Mouse (Mus musculus) Patski (cell line): ENCODE results near the gene Carmil3. TPM values are rescaled to one million over a fixed set of nuclear protein-coding genes. Genes with fewer than 3 reads are reported as not detected.

Experiments
- ATAC-seq: fragments of 100-300 bp; one replicate; pipeline ENCODE4 v1.8.0; 2021
- CTCF ChIA-PET: fragments of 350-600 bp; sonication (Branson Sonifier 250); formaldehyde crosslinking; loops from one replicate; lab custom pipeline; 2022; ENCODE audit warnings: inconsistent platforms; lab: Charles Lee
- POLR2A ChIA-PET: fragments of 350-600 bp; sonication (Branson Sonifier 250); formaldehyde crosslinking; loops from one replicate; lab custom pipeline; 2022; ENCODE audit warnings: antibody characterized with exemption, inconsistent platforms; lab: Charles Lee
- DNase-seq: peaks from one replicate; pipeline ENCODE4 v3.0.0-alpha.2; 2011; ENCODE audit warnings: low read depth, low spot score
- H3K27me3 ChIP-seq: fragments of 371-371 bp; one replicate; pipeline ENCODE4 v1.5.1; 2021
- CTCF ChIP-seq: fragments of 100-300 bp; IDR thresholded peaks from one replicate; pipeline ENCODE4 v1.5.1; 2021
- in situ Hi-C: fragments of 300-500 bp; cut with MboI; formaldehyde crosslinking; loops from 3 replicates; pipeline ENCODE4 v1.11.1; 2018; ENCODE audit warnings: low pct_unique_long_range_greater_than_20kb, mixed read lengths
- polyA plus RNA-seq: library from polyadenylated mRNA; unstranded; gene quantifications from one replicate; pipeline ENCODE4 v1.2.3, GENCODE M21; 2021

Carmil3 gene
- 2.6 TPM for polyA plus RNA-seq

GRCm38 (mm10) chr14:55490361-55491201 is at the start of gene Carmil3:
Gene Carmil3, plus strand, starts transcription at chr14:55490651.
- ATAC-seq: peak; percentile 78
- ChIA-PET CTCF (interaction anchor here (0.7 to 2.3 kb wide), 4 partner anchors 12 to 186 kb away, joined by 3 to 15 read pairs (median 4); partner anchors contain the start of gene Dhrs4), POLR2A (interaction anchor here (1.7 kb wide), 1 partner anchor 11 kb away, joined by 5 read pairs; no protein-coding TSS in a partner anchor)
- in situ Hi-C loops: loop anchor here (10.0 kb wide), 2 partner anchors 64 to 124 kb away; partner anchors contain the start of gene Rec8
- TF ChIP-seq CTCF: no peak
- DNase-seq: no peak
- no peaks in the 10 kb centered on the region for H3K27me3 ChIP-seq

DNA sequence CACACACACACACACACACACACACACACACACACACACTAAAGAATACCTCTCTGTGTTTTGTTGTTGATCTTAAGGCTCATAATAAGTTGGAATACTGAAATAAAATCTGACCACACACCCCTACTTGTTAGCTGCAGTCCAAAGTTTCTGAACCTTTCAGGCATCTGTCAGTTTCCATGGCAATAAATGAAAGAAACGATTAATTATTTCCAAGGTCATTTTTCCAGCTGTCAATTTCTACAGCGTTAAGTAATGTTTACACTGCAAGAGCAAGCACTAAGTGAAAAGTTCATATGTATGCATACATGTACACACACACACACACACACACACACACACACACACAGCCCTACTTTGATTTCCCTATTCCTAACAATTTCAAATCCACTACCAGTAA is 32.8 kb upstream of the Carmil3 start:
- POLR2A ChIA-PET: no interaction called here
- TF ChIP-seq CTCF: no peak
- peaks cover 19% of the 10 kb centered on the region for H3K27me3 ChIP-seq
- ATAC-seq: no peak
- no peak for DNase-seq
- CTCF ChIA-PET: interaction anchor here (1.8 kb wide), 1 partner anchor 21 kb away, joined by 5 read pairs; the partner anchor contains the start of gene Dhrs4
- in situ Hi-C loops: no loop called here

DNA sequence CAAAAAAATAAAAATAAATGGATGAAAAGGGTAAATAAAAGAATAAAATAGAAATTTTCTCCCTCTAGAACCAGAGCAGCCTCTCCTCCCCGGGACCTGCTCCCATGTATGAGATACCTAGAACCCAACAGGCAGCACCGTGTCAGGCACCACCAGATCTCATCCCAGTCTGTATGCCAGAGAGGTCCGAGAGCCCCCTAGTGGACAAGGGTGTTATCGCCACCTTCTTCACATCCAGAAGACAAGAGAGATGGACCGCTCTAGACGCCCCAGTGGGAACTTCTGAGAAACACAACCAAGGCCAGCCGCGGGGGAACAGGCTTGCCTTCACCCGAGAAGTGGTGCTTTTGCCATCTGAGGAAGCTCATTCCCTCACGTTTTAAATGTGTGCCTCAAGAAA is 32.2 kb upstream of the Carmil3 start:
- ChIA-PET POLR2A (no interaction called here), CTCF (interaction anchor here (0.7 to 1.2 kb wide), 2 partner anchors 9 to 21 kb away, joined by 3 to 5 read pairs; no protein-coding TSS in a partner anchor)
- ATAC-seq (no peak), DNase-seq (no peak)
- peak; percentile 79 for TF ChIP-seq CTCF
- H3K27me3 ChIP-seq: peaks cover 20% of the 10 kb centered on the region
- in situ Hi-C loops: no loop called here

- DNase-seq (no peak), ATAC-seq (no peak)
- TF ChIP-seq CTCF: no peak
- H3K27me3 ChIP-seq: peaks cover 18% of the 10 kb centered on the region
- in situ Hi-C loops: no loop called here
- ChIA-PET CTCF (interaction anchor here (0.7 to 1.2 kb wide), 3 partner anchors 8 to 44 kb away, joined by 3 to 5 read pairs (median 3); no protein-coding TSS in a partner anchor), POLR2A (no interaction called here)
Measured at GRCm38 (mm10) chr14:55458761-55459160, 31.7 kb upstream of the Carmil3 start.

DNA sequence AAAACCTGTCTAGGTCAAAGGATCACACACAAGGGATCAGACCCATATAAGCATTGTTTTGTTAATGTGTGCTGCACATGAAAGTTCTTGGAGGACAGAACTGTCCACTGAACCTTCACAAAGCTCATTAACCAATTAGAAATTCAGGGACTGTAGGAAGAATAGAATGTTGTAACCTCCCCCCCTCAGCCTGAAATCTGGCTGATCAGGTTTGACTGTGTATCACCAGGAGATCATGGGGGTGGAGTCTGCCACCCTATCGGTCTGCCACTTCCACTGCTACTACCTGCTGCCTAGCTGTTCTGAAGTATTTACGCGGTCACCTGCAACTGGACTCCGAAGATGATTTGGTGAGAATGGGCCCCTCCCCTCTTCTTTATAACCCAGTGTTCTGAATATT is 30.7 kb upstream of the Carmil3 start:
- H3K27me3 ChIP-seq: peaks cover 20% of the 10 kb centered on the region
- ChIA-PET POLR2A (no interaction called here), CTCF (no interaction called here)
- DNase-seq (no peak), ATAC-seq (no peak)
- TF ChIP-seq CTCF: no peak
- in situ Hi-C loops: no loop called here

DNA sequence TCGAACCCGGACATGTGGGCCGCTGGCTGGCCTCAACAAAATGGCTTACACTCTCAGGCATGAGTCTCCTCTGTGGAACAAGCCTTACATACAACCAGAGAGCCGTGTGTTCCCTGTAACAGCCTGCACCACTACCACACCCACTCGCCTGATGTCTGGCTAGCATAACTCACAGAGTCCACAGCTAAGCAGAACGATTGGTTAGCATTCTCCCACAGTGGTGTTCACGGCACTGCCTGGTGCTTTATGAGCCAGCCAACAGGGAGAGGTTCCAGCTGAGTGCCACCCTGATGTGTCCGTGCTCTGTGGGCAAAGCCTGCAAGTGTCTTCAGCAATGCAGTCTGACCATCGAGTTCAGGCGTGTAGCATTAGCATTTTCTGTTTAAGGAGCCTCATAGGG is 30.2 kb upstream of the Carmil3 start:
- no peak for TF ChIP-seq CTCF
- ChIA-PET POLR2A (no interaction called here), CTCF (no interaction called here)
- in situ Hi-C loops: no loop called here
- H3K27me3 ChIP-seq: peaks cover 20% of the 10 kb centered on the region
- DNase-seq: no peak
- ATAC-seq: no peak

DNA sequence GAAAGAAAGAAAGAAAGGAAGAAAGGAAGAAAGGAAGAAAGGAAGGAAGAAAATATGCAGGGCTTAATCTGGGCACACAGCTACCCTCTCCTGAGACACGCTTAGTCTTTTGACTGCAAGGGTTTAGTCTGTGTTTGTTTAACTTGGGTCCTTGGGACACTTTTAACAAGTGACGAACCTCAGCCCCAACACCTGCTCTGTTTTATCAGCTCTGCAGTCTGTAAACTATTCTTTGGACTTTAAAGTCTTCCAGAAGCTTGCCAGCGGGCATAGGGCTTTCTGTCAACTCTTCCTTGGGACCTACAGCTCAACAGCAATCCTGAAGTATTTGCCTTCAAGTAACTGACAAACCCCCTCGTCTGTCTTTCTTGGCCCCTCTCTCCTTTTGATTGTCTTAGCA is 28.7 kb upstream of the Carmil3 start:
- H3K27me3 ChIP-seq: peaks cover 18% of the 10 kb centered on the region
- ChIA-PET CTCF (interaction anchor here (1.1 kb wide), 1 partner anchor 37 kb away, joined by 3 read pairs; no protein-coding TSS in a partner anchor), POLR2A (no interaction called here)
- no peak for ATAC-seq
- TF ChIP-seq CTCF: no peak
- no peak for DNase-seq
- in situ Hi-C loops: no loop called here

GRCm38 (mm10) chr14:55466481-55466880 is 24.0 kb upstream of the Carmil3 start:
- DNase-seq: no peak
- ChIA-PET CTCF (interaction anchor here (1.3 to 4.2 kb wide), 2 partner anchors 8 to 12 kb away, joined by 5 to 27 read pairs; partner anchors contain the start of gene Dhrs4), POLR2A (no interaction called here)
- in situ Hi-C loops: no loop called here
- no peak for ATAC-seq
- peaks cover 33% of the 10 kb centered on the region for H3K27me3 ChIP-seq
- TF ChIP-seq CTCF: no peak

DNA sequence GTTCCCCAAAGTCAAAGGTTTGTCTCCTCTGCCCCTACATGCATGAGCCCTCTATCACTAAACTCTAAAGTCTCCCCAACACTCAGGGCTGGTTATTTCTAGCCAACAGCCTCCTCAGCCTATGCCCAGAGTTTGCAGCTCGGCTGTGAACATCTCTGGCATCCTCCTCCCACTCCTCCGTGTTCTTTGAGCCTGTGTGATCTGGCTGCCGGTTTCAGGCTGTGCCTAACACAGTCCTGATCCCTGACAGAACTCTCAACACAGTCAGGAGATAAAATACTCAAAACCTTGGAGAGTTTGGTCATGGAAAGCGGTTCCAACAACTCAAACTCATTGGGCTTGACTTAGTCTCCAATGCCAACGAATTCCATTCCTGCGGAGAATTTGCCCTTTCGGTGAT is 23.3 kb upstream of the Carmil3 start:
- in situ Hi-C loops: no loop called here
- ATAC-seq: no peak
- no peak for DNase-seq
- peaks cover 33% of the 10 kb centered on the region for H3K27me3 ChIP-seq
- POLR2A ChIA-PET: no interaction called here
- CTCF ChIA-PET: interaction anchor here (1.3 to 4.2 kb wide), 2 partner anchors 9 to 12 kb away, joined by 5 to 27 read pairs; partner anchors contain the start of gene Dhrs4
- TF ChIP-seq CTCF: no peak

DNA sequence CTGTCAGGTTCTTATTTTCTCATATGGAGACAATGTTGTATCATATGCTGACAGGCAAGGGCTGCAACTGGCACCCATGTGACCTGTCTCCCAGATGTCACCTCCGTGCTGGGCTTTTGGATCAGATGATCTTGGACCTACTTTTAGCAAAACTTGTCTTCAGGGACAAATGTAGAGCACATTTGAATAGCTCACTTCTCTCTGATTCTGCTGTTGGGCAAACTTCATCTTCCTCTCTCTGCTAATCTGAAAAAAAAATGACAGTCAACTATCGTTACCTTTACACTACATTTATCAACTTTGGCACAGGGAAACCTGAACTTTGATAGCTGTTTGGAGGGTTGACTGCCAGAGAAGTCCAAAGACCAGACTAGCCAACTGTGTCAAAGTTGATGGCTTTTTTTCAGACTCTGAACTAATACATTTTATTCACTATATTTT is 22.1 kb upstream of the Carmil3 start:
- DNase-seq (no peak), ATAC-seq (no peak)
- in situ Hi-C loops: no loop called here
- no peak for TF ChIP-seq CTCF
- ChIA-PET POLR2A (interaction anchor here (0.6 to 1.0 kb wide), 2 partner anchors 10 to 17 kb away, joined by 3 to 4 read pairs; no protein-coding TSS in a partner anchor), CTCF (interaction anchor here (0.9 to 4.2 kb wide), 2 partner anchors 11 to 29 kb away, joined by 3 to 27 read pairs; partner anchors contain the start of gene Dhrs4)
- peaks cover 26% of the 10 kb centered on the region for H3K27me3 ChIP-seq
